Mouse (Mus musculus): Measurements from ENCODE around the gene Pus7l. TPM values are rescaled to one million over a fixed set of nuclear protein-coding genes. Genes with fewer than 3 reads are reported as not detected.

Pus7l gene
- polyA plus RNA-seq, 1 experiment, result 2.2 TPM

GRCm38 (mm10) chr15:94574566-94575268, 31.4 kb upstream of the Pus7l start:
- 69% methylated on average over 4 of the region's 4 CpGs for WGBS
- H3K4me3 ChIP-seq (replicated peaks; ENCODE audit: extremely low read depth, low read depth, low read length), result no peak overlapping the region
- no peak for DNase-seq
- H3K4me1 ChIP-seq (ENCODE audit: control insufficient read depth, insufficient read depth, low read length), result no peaks in the 10 kb centered on the region
- no peak for TF ChIP-seq CTCF (IDR thresholded peaks at IDR 0.05; ENCODE audit: insufficient read depth, low read length)
- no peak for TF ChIP-seq POLR2A (IDR thresholded peaks at IDR 0.05; ENCODE audit: borderline replicate concordance, extremely low read depth, low read depth, low read length)

- no peaks in the 10 kb centered on the region for H3K4me1 ChIP-seq (ENCODE audit: control insufficient read depth, insufficient read depth, low read length)
- TF ChIP-seq CTCF (IDR thresholded peaks at IDR 0.05; ENCODE audit: insufficient read depth, low read length) (no peak), POLR2A (IDR thresholded peaks at IDR 0.05; ENCODE audit: borderline replicate concordance, extremely low read depth, low read depth, low read length) (no peak)
- 72% methylated on average over 8 of the region's 8 CpGs for WGBS
- DNase-seq, result no peak
- no peak overlapping the region for H3K4me3 ChIP-seq (replicated peaks; ENCODE audit: extremely low read depth, low read depth, low read length)
Measured at GRCm38 (mm10) chr15:94572746-94573145, 29.4 kb upstream of the Pus7l start.

- Histone ChIP-seq H3K4me3 (replicated peaks; ENCODE audit: extremely low read depth, low read depth, low read length) (no peak overlapping the region), H3K4me1 (ENCODE audit: control insufficient read depth, insufficient read depth, low read length) (no peaks in the 10 kb centered on the region)
- DNase-seq, result no peak
- WGBS, result 55% methylated on average over 4 of the region's 4 CpGs
- no peak for TF ChIP-seq CTCF (IDR thresholded peaks at IDR 0.05; ENCODE audit: insufficient read depth, low read length)
- TF ChIP-seq POLR2A (IDR thresholded peaks at IDR 0.05; ENCODE audit: borderline replicate concordance, extremely low read depth, low read depth, low read length), result no peak
Measured at GRCm38 (mm10) chr15:94571501-94571900, 28.2 kb upstream of the Pus7l start.

GRCm38 (mm10) chr15:94568496-94569182, 25.3 kb upstream of the Pus7l start:
- 71% methylated on average over 10 of the region's 10 CpGs for WGBS
- no peak for DNase-seq
- TF ChIP-seq POLR2A (IDR thresholded peaks at IDR 0.05; ENCODE audit: borderline replicate concordance, extremely low read depth, low read depth, low read length), result no peak
- TF ChIP-seq CTCF (IDR thresholded peaks at IDR 0.05; ENCODE audit: insufficient read depth, low read length), result no peak
- Histone ChIP-seq H3K4me1 (ENCODE audit: control insufficient read depth, insufficient read depth, low read length) (no peaks in the 10 kb centered on the region), H3K4me3 (replicated peaks; ENCODE audit: extremely low read depth, low read depth, low read length) (no peak overlapping the region)

- no peak for TF ChIP-seq POLR2A (IDR thresholded peaks at IDR 0.05; ENCODE audit: borderline replicate concordance, extremely low read depth, low read depth, low read length)
- TF ChIP-seq CTCF (IDR thresholded peaks at IDR 0.05; ENCODE audit: insufficient read depth, low read length), result no peak
- H3K4me3 ChIP-seq (replicated peaks; ENCODE audit: extremely low read depth, low read depth, low read length), result no peak overlapping the region
- 73% methylated on average over 9 of the region's 9 CpGs for WGBS
- H3K4me1 ChIP-seq (ENCODE audit: control insufficient read depth, insufficient read depth, low read length), result no peaks in the 10 kb centered on the region
- no peak for DNase-seq
Measured at GRCm38 (mm10) chr15:94565854-94566253, 22.5 kb upstream of the Pus7l start.

- whole genome bisulfite sequencing, result 66% methylated on average over 2 of the region's 2 CpGs
- TF ChIP-seq CTCF (IDR thresholded peaks at IDR 0.05; ENCODE audit: insufficient read depth, low read length), result no peak
- no peaks in the 10 kb centered on the region for H3K4me1 ChIP-seq (ENCODE audit: control insufficient read depth, insufficient read depth, low read length)
- no peak for DNase-seq
- H3K4me3 ChIP-seq (replicated peaks; ENCODE audit: extremely low read depth, low read depth, low read length), result no peak overlapping the region
Measured at GRCm38 (mm10) chr15:94564909-94565308, 21.6 kb upstream of the Pus7l start.

- 61% methylated on average over 17 of the region's 17 CpGs for WGBS
- TF ChIP-seq POLR2A (IDR thresholded peaks at IDR 0.05; ENCODE audit: borderline replicate concordance, extremely low read depth, low read depth, low read length), result no peak
- TF ChIP-seq CTCF (IDR thresholded peaks at IDR 0.05; ENCODE audit: insufficient read depth, low read length), result no peak
- Histone ChIP-seq H3K4me3 (replicated peaks; ENCODE audit: extremely low read depth, low read depth, low read length) (no peak overlapping the region), H3K4me1 (ENCODE audit: control insufficient read depth, insufficient read depth, low read length) (no peaks in the 10 kb centered on the region)
- DNase-seq, result no peak
Measured at GRCm38 (mm10) chr15:94558895-94559656, 15.7 kb upstream of the Pus7l start.

- TF ChIP-seq CTCF (IDR thresholded peaks at IDR 0.05; ENCODE audit: insufficient read depth, low read length), result peak; percentile 99
- no peak for TF ChIP-seq POLR2A (IDR thresholded peaks at IDR 0.05; ENCODE audit: borderline replicate concordance, extremely low read depth, low read depth, low read length)
Measured at GRCm38 (mm10) chr15:94557442-94557841, 14.1 kb upstream of the Pus7l start.

GRCm38 (mm10) chr15:94553536-94553935, 10.2 kb upstream of the Pus7l start:
- Histone ChIP-seq H3K4me3 (replicated peaks; ENCODE audit: extremely low read depth, low read depth, low read length) (no peak overlapping the region), H3K4me1 (ENCODE audit: control insufficient read depth, insufficient read depth, low read length) (no peaks in the 10 kb centered on the region)
- TF ChIP-seq POLR2A (IDR thresholded peaks at IDR 0.05; ENCODE audit: borderline replicate concordance, extremely low read depth, low read depth, low read length) (no peak), CTCF (IDR thresholded peaks at IDR 0.05; ENCODE audit: insufficient read depth, low read length) (no peak)
- WGBS, result 91% methylated on average over 9 of the region's 9 CpGs
- DNase-seq, result no peak

More at GRCm38 (mm10) chr15:94557442-94557841, 14.1 kb upstream of the Pus7l start:
- Histone ChIP-seq H3K4me3 (replicated peaks; ENCODE audit: extremely low read depth, low read depth, low read length) (no peak overlapping the region), H3K4me1 (ENCODE audit: control insufficient read depth, insufficient read depth, low read length) (no peaks in the 10 kb centered on the region)
- WGBS, result 18% methylated on average over 7 of the region's 7 CpGs
- peak; percentile 80 for DNase-seq

Measured in lung, adult 2 months (tissue).